Mouse (Mus musculus): Measurements from ENCODE around the gene Gtdc1.

DNA sequence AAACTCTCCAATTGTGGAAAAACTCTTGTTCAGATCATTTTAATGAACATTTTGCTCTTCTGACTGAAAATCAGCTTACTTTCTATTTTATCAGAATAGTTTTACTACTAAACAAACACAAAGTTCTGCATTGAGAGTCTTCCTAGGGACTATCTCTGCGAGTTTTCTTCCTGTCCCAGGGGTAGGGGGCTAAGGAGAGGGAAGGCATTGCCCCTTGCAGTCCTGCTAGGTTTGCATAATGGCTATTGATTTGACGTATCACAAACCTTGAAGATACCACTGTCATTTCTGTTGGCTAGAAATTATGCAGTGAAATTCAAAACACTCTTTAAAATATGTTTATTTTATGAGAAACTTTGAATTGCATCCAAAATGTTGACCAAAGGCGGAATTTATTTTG is 355.6 kb downstream of the Gtdc1 start:
- TF ChIP-seq CTCF (IDR thresholded peaks at IDR 0.05; ENCODE audit: low read depth, low read length) (no peak), GATA1 (IDR thresholded peaks at IDR 0.05; ENCODE audit: borderline replicate concordance, low read length) (no peak), GATA2 (IDR thresholded peaks at IDR 0.05; ENCODE audit: borderline replicate concordance, low read depth, low read length) (no peak)

Measured in G1E (cell line).